Mouse (Mus musculus) retina, adult 2 months (tissue): ENCODE measurements around the gene Rprd2.
"Not testable (repeated sequence)": the region's sequence is repeated elsewhere in the genome, so short reads cannot be mapped to it uniquely, and the experiment has no call there.

Experiments used
- DNase-seq: peaks from one replicate; pipeline ENCODE4 v3.0.0-alpha.2; 2012; ENCODE audit warnings: low read depth, low spot score

Rprd2 gene

DNA sequence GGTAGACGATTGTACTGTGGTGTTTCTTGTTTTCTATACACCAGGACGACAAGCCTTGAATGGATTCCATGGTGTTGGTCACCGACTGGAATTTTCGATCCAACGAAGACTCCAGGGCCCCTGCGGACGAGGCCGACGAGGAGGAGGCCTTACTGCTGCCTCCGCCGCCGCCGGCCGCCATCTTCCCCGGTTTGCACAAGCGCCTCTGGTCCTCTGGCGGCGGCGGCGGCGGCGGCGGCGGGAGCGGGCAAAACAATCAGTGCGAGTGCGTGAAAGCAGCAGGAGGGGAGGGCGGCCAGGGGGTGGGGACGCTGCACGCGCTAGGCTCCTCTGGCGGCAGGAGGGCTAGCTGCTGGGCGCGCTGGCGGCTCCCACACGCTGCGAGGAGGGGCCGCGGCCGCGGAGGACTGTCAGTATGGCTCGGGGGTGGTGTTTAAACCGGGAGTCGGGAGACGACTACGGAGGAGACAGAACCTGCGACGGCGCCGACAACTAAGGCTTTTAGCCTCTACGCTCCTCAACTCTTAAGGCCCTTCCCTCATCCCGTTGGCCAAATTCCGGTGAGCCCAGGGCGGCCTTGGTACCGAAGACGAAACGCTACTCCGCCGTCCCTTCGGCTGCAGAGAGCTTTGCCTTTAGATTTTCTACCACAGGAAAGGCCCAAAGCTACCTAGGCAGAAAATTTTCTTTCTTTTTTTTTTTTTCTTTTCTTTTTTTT, at the start of gene Rprd2:
Gene Rprd2 (minus strand): TSS at position 293 of the 718 bp plus-strand sequence.
- peak; percentile 56 for DNase-seq

DNA sequence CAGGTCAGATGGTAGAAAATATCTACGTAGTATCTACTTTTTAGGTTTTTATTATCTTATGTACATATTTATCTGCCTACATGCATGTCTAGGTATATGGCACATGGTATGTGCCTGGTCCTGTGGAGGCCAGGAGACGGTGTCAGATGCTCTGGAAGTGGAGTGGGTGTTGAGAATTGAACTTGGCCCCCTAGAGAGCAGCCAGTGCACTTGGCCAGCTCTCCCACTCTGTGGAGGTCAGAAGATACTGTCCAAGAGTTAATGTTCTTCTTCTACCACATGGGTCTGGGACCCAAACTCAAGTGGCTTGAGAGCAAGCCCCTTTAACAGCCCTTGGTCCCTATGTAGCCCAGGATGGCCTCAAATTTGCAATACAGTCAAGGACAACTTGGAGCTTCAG, 48.7 kb upstream of the Rprd2 start:
- DNase-seq: no peak

DNA sequence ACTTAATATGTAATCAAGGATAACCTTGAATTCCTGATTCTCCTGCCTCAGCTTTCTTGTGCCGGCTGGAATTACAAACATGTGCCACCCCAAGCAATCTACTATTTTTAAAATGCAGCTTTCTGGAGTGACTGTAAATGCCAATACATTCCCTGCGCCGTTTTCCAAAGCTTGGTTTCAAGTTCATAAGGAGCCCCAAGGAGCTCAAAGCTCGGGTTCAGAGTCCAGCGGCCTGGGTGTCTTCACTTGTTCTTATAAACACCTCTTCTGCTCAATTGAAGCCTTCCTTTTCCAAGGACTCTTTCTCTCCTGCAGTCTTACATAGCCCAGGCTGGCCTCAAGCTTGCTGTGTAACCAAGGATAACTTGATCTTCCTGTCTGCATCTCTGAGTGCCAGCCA, 47.4 kb upstream of the Rprd2 start:
- no peak for DNase-seq

DNA sequence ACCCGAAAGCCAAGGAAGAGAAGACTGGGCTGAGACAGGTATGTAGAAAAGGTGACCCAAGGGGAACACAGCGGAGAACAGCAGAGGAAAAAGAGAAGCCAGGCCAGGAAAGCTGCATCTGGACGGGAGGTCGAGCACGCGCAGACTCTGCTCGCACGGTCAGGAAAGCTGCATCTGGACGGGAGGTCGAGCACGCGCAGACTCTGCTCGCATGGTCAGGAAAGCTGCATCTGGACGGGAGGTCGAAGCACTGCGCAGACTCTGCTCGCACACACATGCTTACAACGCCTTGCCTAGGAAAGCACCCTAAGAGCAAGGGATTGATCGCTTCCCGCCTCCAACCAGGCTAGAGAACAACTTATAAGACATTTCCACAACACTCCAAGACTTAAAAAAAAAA, 46.9 kb upstream of the Rprd2 start:
- DNase-seq: no peak

DNA sequence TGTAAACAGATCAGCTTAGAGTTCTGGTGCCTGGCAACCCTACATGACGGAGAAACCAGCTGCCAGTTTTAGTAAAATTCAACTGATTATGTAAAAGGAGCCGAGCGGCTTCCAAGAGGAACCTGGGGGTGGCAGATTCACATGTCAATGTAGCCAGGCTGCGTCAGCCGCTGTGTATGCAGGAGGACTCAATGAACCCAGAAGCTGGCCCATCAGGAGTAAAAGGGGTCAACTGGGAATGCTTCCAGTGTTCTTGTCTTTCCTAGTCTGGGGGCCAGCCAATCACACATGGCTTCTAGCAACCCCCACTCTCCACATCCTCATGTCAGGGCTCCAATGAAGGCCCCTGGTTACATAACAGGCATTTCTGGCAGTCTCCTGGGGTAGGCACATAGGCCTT, 46.4 kb upstream of the Rprd2 start:
- DNase-seq: peak; percentile 34

DNA sequence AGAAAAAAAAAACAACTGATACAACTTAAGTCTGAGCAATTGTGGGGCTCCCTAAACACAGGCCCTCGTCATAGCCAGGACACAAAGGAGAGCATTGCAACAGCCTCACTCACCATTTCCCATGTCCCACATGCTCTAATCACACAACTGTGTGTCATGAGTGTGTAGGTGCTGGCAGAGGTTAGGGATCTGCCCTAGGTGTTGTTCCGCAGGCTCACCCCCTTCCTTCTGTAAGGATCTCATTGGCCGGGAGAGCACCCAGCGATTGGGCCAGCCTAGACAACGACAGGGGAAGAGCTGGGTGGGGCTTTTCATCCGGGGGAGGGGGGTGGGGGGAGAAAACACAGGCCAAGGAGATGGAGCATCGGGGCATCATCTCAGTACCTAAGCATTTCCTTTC, 44.9 kb upstream of the Rprd2 start:
- no peak for DNase-seq

DNA sequence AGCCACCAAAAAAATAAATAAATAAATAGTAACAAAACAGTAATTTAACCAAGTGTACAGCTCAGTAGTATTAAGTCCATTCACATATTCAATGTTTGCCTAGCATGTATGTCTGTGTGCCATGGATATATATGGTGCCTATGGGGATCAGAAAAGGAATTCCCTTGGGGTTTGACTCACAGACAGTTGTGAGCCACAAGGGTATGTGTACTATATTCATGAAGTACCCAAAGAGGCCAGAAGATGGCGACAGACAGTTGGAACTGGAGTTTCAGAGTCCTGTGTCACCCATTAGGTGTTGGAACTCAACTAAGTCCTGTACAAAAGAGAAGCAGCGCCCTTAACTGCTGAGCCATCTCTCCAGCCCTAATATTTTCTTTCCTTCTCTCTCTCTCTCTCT, 43.1 kb upstream of the Rprd2 start:
- peak; percentile 64 for DNase-seq

DNA sequence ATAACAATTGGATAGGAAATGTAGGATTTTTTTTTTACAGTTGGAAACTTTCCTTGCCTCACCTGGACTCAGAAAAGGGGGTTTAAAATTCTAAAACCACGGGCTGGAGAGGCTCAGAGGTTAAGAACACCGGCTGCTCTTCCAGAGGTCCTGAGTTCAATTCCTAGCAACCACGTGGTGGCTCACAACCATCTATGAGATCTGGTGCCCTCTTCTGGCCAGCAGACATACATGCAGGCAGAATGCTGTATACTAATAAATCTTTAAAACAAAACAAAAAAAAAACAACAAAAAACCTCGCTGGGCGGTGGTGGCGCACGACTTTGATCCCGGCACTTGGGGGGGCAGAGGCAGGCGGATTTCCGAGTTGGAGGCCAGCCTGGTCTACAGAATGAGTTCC, 42.6 kb upstream of the Rprd2 start:
- DNase-seq: no peak

DNA sequence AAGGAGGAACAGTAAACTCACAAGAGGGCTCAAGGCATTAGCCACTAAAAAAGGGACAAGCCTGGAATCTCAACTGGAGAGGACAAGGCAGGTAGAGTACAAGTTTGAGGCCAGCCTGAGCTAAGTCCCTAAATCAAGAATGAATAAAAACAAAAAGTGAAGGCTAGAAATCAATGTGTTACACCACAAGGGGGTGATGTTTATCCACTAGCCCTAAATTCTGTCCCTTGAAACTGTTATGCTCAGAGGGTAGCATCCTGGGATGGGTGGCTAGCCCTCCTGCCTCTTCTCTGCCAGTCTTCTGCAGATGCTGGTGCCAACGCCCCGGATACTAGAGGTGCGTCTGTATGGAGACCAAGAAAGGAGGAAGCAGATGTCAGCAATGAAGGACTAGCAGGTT, 41.7 kb upstream of the Rprd2 start:
- no peak for DNase-seq

DNA sequence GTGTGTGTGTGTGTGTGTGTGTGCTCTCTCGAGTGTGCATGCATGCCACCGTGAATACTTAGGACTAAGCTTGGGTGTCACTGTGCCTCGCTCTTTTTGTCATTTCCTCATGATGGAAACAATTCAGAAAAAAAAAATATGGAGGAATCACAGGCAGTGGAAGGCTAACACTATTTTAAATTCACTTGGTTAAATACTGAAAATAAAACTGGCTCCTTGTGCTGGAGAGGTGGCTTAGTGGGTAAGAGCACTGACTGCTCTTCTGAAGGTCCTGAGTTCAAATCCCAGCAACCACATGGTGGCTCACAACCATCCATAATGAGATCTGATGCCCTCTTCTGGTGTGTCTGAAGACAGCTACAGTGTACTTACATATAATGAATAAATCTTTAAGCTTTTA, 39.6 kb upstream of the Rprd2 start:
- DNase-seq: not testable (repeated sequence)

DNA sequence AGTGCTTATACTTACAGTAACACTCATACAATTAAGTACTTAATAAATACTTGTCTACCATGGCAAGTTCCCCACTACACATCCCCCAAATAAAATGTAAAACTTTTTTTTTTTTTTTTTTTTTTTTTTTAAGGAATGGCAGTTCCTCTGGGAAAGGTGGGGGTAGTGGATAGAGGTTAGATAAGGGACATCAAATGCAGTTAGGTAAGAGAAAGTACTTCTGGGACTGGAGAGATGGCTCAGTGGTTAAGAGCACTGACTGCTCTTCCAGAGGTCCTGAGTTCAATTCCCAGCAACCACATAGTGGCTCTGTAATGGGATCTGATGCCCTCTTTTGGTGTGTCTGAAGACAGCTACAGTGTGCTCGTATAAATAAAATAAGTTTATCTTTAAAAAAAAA, 38.4 kb upstream of the Rprd2 start:
- not testable (repeated sequence) for DNase-seq

DNA sequence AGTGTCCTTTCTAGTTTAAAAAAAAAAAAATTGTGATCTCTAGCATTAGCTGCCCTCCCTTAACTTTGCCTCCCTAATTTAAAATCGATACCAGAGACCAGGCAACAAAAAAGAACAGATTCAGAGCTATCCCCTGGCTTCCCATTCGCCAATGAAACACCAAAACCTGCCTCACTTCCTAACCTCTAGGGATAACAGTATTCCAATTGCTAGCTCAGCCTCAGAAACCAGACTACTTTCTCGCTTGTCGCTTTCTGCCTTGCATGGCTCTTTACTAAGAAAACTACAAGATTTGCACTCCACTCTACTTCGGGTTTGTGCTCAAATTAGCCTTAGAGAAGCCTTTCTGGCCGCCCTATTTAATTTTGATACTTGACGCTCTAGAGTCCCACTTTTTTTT, 37.5 kb upstream of the Rprd2 start:
- DNase-seq: no peak

DNA sequence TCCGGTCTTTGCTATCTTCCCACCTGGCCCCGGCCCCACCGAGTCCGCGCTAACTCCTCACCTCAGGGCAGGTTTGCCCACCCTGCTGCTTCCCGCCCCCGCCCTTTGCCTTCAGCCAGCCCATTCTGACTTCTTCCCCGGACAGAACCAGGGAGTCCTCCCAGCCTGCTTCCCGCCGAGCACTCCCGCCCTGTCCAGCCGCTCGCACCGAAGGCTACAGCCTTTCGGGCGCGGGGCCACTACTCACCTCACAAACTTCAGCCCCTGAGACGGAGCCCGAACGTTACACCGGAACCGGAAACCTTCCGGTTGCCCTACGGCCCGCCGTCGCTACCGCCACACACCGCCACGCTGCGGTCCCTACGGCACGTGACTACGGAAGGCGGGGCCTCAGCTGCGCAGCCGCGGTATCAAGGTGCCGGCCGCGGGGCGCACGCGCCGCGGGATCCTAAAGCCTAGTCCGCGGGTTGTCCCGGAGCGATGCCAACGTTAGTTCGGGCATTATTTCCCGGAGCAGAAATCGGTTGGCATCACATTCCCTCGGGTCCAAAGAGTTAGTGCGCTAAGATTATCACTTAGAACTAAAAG, 36.9 kb upstream of the Rprd2 start, which contains the start of gene Prpf3:
Gene Prpf3 (minus strand): TSS at position 384 of the 588 bp plus-strand sequence.
- DNase-seq: peak; percentile 83

DNA sequence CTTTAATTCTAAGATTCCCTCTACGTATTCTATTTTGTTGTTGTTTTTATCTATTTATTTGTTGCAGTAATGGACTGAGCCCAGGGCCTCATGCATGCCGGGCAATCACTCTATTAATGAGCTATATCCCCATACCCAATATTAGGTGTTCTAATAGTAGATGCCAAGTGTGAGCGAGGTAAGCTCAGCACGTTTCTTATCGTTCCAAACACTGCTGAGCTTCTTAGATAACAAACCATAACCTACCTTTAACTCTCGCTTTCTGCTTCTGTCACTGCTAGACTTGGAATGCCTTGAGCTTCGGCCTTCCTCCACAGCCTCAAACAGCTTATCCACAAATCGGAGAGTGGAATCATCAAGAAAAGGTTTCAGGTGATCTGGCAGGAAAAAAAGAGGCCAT, 32.7 kb upstream of the Rprd2 start:
- DNase-seq: no peak

DNA sequence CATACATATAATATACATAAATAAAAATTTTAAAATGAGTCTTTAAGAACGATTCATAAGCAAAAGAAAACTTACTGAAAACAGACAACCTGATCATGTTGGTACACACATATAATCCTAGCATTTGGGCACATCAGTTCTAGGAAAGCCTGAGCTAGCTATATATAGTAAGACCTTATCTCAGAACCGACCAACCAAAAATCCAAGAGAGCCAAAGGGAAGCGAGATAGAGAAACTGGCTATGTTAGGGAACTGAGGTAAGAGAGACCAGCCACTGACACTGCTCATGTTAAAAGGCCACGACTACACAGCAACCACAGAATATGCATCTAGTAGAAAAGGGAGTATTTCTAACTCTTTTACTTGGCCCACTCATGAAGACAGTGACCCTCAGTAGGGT, 31.9 kb upstream of the Rprd2 start:
- DNase-seq: no peak

DNA sequence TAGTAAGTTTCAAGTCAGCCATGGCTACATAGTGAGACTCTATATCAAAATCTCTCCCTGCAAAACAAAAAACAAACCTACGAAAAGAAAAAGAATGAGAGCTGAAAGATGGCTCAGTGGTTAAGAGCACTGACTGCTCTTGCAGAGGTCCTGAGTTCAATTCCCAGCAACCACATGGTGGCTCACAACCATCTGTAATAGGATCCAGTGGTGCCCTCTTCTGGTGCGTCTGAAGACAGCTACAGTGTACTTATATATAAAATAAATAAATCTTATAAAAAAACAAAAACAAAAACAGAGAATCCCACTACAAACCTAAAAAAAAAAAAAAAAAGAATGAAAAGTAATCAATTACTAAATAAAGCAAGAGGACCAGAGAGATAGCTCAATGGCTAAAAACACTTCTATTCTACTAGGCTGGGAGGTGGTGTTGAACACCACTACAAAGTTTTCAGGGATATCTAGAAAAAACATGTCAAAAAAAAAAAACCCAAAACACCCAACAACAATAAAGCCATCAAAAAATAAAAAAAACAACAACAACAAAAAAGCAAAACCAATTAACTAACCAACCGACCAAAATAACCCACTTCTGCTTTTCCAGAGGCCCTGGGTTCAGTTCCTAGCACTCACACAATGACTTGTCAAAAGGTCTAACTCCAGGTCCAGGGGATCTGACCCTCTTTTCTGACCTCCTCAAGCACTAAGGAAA, 24.0 kb upstream of the Rprd2 start:
- no peak for DNase-seq

DNA sequence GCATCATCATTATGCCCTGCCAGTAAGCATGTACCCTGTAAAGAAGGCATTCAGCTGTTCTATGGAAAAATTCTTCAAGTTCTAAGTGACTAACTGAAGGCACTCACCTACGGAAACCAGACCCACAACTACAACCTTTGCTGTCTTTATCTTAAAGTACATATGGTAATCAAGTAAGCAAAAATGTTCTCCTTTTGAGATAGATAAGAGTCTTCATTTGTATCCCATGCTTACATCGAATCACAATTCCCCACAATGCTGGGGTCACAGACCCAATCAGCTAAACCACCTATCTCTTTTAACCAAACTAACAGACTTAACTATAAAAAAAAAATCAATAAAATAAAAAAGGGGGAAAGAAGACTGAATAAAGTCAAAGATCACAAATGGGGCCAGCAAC, 20.6 kb upstream of the Rprd2 start:
- DNase-seq: no peak

DNA sequence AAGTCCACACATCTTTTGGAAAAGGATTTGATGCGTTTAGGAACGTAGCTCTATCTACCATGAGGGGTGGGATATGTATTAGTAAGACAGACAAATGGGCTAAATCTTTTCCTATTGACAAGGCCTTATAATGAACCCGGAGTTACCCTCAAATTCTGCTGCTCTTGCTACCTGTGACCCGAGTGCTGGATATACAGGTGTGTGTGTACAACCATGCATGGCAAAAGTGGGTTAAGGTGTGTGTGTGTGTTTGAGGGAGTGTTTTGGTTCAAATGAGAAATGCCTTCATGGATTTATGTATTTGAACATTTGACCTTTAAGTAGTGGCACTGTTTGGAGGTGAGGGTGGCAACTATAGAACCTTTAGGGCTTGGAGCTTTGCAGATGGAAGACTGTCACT, 10.4 kb upstream of the Rprd2 start:
- no peak for DNase-seq

DNA sequence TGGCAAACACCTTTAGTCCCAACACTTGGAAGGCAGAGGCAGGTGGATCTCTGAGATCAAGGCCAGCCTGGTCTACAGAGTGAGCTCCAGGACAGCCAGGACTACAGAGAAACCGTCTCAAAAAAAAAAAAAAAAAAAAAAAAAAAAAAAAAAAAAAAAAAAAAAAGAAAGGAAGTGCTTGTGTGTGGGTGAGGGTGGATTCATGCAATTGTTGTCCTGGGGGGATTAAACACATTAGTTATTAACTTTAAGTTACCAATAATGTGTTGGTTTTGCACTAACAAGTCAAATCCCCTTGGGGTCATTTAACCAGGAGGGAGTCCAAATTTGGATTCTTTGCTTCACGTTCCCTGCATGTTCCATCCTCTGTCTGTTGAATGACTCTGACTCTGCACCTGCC, 7.6 kb upstream of the Rprd2 start:
- DNase-seq: no peak

DNA sequence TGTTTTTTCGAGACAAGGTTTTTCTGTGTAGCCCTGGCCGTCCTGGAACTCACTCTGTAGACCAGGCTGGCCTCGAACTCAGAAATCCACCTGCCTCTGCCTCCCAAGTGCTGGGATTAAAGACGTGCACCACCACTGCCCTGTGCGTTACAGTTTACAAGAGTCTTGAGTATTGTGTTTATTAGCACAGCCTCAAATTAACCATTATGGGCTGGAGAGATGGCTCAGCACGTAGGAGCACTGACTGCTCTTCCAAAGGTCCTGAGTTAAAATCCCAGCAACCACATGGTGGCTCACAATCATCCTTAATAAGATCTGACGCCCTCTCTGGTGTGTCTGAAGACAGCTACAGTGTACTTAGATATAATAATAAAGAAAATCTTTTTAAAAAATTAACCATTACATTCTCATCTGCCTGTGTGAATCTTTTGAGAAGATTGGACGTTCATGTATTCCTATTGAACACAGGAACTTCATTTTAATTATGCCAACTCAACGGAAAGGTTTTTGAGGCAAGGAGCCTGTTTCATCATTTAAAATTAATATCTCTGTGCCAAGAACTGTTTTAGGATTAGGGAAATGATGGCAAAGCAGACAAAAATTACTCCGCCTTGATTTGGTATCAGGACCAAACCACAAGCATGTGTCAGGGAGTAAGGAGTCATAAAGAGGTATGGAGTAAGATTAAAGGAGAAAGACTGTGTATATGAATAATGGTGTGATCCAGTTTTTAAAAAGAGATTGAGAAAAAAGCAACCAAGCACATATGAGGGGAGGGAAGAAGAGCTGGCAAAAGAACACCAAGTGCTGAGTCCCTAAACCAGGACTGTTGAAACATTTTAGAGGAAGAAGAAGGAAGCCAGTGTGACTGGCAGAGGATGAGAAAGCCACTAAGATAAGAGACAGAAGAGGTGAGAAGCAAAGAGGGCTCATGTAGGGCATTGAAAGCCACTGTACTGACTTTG, 1.7 kb upstream of the Rprd2 start:
- no peak for DNase-seq

DNA sequence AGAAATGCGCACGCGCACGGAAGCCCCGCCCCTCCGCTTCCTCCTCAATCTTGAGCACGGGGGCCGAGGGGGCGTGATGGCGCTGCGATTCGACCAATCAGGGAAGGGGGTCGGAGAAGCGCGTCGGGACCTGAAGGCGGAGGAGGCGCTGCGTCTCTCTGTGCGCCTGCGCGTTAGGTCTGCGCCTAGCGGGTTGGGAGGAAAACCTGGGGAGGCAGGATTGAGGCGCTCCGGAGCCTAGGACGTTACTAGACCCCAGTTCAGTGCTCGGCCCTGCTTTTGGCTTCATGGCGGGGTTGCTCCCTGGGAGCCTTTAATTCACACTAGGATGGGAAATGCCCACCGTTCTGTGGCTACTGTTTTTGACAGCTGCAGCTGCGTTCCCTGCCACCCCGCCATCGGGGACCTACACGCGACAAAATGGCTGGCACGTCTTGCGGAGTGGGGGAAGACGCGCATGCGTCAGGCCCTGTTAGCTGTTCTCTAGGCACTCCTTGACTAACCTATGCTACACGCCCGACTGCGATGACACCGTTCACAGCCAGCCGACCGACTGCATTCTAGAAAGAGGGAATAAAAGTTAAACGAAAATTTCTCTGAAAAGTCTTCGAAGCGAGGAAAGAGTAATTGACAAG, 805 bp upstream of the Rprd2 start:
- peak; percentile 99 for DNase-seq
